Mouse (Mus musculus) heart, postnatal 0 days (tissue): ENCODE measurements around the gene F2rl3.

Experiments used
- CTCF ChIP-seq: IDR thresholded peaks from 2 replicates; pipeline ENCODE4 v1.5.1; 2016; ENCODE audit warnings: antibody characterized with exemption, control low read depth, low read depth
- EP300 ChIP-seq: IDR thresholded peaks from 2 replicates; pipeline ENCODE4 v1.6.1; 2016; ENCODE audit warnings: antibody characterized with exemption, low read depth

DNA sequence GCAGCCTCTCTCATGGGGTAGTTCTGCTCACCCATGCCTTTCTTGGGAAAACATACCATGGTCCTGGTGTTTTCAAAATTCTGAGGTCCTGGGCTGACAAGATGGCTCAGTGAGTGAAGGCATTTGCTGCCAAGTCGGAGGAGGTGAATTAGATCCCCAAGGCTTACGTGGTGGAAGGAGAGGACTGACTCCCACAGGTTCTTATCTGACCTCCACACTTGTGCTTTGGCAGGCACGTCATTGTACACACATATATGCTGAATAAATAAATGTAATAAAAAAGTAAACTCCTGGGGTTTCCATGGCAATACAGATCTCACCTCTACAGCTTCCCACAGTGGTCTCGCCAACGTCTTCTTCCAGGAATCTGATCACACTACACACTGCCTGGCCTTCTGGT lies 45.1 kb upstream of the F2rl3 start:
- TF ChIP-seq CTCF: no peak
- TF ChIP-seq EP300: no peak
